Mouse (Mus musculus): ENCODE measurements around the gene Atf6b.

DNA sequence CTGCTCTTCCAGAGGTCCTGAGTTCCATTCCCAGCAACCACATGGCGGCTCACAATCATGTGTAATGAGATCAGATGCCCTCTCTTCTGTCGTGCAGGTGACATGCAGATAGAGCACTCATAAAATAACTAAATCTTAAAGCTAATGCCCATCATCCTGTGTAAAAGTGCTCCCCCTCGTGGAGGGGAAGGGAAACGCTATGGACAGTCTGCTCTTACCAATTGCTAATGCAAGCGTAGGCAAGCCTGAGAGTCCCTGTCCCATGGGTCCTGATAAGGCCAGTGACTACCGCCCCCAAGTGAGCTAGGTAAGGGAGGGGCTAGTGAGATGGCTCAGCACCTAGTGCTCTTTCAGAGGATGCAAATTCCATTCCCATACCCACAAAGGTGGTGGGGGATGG is 27.9 kb upstream of the Atf6b start:
- peak; percentile 96 for TF ChIP-seq CTCF (IDR thresholded peaks at IDR 0.05; ENCODE audit: low read depth)
- no peak for TF ChIP-seq EP300 (IDR thresholded peaks at IDR 0.05; ENCODE audit: low read depth)

Data from liver, postnatal 0 days (tissue).